Mouse (Mus musculus) left cerebral cortex, adult 18-20 months (tissue): ENCODE data around the gene Acer3. TPM values are rescaled to one million over a fixed set of nuclear protein-coding genes. Genes with fewer than 3 reads are reported as not detected.
"Not testable (repeated sequence)": the region's sequence is repeated elsewhere in the genome, so short reads cannot be mapped to it uniquely, and the experiment has no call there.

ENCODE experiments used
- DNase-seq, 2 experiments: peaks; one replicate each; pipeline ENCODE4 v3.0.0; 2021 to 2022; ENCODE audit warnings: low spot score in 2 of 2, mixed read lengths in 1 of 2
- total RNA-seq, 2 experiments: library from RNA; stranded (reverse); gene quantifications; 2 replicates each; pipeline ENCODE4 v1.2.3; 2021

Acer3 gene
- total RNA-seq, 2 experiments from 2014 or later = 20.8 to 25.0 TPM

DNA sequence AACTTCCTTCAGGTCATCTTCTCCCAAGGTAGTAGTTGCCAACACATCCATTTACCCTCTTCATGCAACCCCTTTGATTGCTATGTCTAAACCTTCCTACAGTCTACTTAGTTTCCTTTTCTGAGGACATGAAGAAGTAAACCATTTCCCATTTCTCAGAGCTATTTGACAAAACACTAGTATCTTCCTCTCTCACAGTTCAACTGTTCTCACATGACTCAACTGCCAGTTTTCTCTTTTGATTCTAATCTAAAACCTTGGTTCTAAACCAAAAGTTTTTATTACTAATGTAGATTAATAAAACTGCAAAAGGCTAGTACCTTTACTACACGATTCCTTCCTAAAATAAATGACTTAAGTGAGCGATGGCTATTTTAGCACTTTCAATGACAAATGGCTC, 13.6 kb downstream of the Acer3 start:
- DNase-seq = no peak

DNA sequence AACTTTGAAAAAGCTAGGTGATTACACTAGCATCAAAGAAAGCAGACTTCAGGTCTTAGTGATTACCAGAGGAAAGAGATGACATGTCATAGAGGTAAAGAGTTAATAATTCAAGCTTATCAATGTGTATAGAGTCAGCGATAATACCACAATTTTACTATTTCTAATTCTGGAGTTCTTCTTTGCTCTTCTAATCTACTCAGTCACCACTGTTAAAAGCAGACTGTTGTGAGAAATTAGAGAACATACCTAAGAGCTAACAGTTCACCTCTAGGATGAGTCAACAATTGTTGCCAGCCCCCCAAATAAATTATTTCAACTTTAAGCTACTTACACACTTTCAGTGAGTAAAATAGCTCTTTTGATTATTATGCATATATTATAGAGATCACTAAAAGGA, 28.1 kb downstream of the Acer3 start:
- no peak for DNase-seq

DNA sequence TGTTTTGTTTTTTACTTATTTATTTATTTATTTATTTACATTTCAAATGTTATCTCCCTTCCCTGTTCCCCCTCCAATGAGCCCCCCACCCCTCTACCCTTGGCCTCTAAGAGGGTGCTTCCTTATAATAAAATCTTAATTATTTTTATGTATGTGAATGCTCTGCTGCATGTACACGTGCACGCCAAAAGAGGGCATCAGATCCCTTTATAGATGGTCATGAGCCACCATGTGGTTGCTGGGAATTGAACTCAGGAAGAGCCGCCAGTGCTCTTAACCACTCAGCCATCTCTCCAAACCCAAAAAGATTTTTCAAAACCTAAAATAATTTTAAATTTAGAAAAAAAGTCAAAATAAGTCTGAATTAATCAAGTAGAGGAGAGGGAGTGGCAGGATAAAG, 31.4 kb downstream of the Acer3 start:
- no peak for DNase-seq

DNA sequence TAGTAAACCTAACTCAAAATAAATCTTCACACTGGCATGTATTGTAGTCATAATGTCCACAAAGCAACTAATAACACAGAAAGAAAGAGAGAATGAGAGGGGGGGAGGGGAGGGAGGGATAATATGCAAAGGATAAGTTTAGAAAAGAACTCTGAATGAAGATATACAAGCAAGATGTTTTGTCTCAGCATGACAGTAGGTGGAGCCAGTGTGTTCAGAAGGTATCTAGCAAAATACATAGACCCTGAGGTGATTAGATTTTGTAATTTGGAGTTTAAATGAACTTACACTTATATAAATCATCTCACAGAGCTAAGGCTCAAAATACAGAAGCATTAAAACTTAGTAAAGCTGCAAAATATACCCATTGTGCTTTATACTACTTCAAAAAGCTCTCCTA, 44.7 kb downstream of the Acer3 start:
- DNase-seq = no peak

DNA sequence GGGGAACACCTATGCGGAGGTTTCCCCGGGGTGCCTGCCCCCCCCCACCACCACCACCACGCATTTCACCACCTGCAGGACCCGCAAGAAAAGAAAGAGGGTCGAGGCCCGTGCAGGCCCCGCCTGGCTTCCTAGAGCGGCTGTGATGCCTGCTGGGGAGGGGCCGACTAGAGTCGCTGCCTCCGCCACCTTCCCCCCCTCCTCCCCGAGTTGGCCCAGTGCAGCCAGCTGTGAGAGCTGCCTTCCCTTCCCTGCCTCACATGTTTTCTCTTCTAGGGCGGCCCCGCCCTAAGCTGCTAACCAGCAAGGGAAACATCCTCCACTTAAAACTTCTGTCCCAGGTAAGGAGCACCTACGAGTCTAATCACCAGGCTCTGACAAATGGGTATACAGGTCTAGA, 52.8 kb downstream of the Acer3 start:
- not testable (repeated sequence) for DNase-seq

DNA sequence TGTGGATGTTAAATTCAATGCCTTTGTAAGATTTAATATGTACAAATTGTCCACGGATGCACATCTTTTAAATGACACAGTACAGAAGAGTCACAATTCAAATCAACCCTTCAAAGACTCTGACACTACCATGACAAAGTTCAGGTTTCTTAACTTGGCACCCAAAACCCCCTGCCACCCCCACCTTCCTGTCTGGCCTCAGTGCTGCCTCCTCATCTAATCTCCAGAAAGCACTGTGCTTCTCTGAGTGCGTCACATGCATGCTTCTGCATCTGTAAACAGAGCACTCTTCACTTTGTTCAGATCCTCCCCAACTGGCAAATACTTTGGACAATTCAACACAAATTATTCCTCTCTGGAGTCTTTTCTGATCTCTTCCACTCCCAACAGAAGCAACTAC, 68.5 kb downstream of the Acer3 start:
- DNase-seq = no peak

DNA sequence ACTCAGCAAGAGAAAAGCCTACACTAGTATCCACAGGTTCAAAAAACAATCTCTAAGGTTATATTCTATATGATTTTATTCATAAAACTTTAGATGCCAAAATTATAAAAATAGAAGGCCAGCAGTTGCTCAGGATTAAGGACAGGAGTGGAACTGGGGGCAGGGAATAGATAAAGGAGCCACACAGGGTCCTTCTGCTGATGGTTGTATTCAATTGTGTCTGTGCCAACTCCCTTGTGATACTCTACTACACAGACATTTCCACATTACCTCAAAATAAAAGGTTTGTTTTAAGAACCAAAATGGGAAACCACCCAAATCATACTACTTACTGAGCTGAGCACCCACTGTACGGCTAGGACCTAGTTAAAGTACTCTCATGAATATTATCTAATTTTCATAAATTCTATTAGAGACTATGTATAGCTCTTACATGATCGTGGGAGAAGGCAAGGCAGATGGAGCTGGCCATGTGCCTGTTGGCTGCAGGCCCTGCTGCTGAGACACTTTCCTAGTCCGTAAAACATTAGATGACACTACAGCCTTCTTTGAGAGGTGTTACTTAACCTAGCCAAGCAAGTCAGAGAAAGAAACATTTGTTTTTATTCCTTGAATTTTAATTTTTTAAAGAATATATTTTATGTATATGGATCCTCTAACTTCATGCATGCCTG, 84.2 kb downstream of the Acer3 start:
- DNase-seq = peak; percentile 15 to 38

DNA sequence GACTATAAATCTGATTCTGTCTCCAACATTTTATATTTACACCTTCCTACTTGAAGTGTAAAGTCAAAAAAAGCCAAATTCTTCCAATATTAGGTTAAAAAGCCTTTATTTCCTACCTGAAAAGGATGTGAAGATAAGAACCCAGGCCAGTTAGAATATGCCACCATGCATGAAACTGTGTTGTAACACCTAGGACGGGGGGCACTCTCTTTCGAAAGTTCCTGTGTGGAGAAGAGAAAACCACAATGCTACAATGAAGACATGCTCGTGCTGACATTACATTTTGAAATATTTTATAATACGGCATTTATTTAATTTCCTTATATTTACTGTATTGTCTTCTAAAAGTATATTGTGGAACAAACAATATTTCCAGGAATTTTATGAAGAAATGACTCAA, 97.2 kb downstream of the Acer3 start:
- no peak for DNase-seq

DNA sequence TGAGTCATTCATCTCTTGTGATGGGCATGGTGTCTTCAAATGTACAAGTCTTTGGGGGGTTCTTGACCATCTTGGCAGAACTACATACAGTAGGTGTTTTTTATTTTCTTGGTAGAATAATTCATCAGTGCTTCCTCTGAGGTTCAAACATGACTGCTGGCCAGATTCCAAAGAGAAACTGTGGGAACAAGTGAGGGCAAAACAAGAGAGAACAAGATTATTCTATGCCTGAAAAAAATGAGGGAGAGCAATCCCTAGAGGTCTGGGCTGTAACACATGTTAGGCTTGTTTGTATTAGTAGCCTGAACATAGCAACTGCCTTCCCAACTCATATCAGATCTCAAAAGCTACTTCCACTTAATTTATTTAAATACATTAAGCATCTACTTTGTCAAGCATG, 104.3 kb downstream of the Acer3 start:
- no peak for DNase-seq

DNA sequence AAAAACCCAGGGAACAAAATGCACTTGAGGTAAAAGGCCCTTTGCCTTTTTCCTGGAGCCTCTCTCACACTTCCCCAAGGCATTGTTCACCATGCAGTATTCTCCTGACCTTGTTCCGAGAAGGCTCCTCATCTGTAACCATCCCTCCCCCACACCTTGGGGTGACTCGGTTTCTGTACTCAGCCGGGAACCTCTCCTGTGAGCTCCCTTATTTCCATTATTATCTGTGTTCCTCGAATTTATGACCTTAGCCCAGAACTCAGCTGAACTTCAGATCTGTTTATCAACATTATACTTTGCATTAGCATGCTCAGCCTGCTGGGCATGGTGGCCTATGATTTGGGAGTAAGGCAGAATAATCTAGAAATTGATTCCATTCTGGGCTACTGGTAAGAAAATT, 118.1 kb downstream of the Acer3 start:
- DNase-seq = no peak

DNA sequence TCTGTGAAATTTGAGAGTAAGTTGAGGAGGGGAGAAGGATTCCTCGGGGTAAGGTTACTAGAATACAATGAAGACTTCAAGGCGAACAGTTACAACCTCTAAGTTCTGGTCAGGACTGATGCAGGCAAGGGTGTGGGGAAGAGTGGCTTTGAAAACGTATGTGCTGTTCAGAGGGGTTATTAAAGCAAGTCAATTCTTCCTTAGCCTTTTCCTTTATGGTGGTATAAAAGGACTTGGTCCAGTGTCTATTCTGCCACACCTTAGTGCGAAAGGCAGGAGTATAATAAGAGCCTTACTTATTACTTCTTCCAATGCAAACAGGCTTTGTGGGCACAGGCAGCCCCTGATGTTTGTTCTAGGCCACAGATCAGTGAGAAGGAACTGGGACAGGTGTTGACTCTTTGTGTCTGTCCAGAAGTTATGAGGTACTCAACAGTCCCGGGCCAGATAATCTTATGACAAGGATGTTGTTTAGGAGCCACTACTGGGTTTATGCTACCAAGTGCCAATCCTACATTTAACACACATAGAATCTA, 119.4 kb downstream of the Acer3 start:
- no peak for DNase-seq

DNA sequence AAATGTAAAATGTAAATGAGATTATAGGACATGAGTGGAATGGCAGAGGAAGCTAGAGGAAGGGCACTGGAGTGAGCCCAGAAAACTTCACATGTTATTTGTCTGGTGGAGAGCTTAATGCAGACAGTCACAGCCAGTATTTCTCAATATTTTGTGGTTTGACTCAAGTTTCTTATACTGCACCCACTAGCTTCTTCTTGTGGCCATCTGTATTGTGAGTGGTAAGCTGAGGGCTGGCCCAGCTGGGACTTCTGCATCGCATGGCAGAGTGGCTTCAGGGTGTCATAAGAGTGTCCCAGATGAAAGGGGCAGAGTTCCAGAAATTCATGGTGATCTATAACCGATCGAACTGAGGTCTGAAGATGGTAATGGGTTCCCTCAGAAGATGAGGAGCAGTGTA, 120.6 kb downstream of the Acer3 start:
- no peak for DNase-seq

DNA sequence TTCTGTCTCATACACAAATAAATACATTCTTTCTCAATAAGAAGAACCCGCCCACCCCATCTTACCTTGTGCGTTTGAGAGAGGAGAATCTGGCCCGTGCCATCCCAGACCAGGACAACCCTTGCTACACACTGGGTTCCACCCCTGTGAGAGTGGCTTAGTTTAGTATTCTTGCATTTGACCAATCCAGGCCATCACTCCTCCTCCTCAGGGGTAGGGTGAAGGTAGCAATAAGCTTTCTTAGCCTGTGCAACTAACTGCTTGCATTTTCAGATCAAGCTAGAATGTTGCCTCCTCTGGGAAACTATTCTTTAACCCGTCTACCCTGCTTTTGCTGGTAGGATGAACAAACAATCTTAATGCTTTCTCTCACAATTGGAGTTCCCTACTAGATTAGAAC, 121.6 kb downstream of the Acer3 start, which contains the start of gene B3gnt6:
Gene B3gnt6, minus strand, starts transcription at position 101 of the 400 bp plus-strand sequence.
- DNase-seq = no peak

DNA sequence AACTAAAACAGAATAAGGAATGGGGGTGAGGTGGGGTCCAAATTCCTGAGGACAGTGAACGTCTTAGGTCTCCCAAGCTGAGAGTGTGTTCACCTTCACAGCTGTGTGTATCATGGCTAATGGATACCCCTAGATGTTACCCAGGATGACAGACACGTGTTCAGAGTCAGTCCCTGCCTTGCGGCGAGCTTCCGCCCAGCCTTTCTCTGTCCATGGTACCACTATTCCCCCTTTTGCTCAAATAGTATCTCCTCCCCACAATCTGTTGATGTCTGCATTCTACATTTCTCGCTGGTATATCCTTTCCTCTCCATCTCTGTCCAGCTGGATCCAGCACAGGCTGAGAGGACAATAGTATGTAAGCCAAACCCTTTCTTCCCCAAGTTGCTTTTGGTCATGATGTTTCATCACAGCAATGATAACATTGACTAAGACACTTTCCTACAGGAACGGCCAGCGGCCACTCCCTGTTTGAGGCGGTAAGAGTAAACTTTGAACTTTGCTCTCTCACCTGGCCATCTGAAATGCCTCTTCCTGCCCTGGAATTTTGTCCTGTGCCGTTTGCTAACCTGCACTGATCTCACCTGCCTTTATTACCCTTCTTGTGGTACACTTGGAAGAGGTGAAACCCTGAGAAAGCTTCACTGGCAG, 125.7 kb downstream of the Acer3 start:
- no peak for DNase-seq

DNA sequence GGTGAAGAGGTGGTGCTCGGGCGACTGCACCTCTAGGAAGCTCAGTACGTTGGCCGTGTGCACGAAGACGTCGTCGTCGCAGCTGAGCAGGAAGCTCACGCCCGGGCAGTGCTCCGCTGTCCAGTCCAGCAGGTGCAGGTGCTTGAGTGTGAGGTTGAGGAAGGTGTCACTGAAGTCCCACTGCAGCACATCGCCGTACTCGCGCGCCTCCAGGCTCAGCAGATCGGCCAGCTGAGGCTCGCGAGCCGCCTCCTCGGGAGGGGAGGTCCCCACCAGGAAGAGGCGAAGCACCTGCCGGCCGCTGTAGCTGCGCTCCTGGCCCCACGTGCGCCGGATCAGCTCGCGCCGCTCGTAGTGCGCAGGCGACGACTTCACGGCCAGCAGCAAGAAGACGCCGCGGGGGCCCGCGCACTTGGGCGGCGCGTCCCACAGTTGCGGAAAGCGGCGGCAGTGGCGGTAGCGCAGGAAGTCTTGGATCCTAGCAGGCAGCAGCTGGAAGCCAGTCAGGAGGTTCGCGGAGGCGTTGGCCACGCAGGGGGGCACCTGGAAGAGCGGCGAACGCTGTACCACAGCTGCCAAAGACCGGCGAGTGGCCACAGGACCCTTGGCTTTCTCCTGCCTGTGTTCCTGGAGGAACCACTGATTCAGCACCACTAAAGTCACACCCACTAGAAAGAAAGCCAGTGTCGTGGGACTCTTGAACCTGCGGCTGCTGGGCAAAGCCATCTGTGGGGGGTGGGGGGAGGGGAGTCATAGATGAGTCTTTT, 126.8 kb downstream of the Acer3 start:
- DNase-seq = peak; percentile 42 to 45

DNA sequence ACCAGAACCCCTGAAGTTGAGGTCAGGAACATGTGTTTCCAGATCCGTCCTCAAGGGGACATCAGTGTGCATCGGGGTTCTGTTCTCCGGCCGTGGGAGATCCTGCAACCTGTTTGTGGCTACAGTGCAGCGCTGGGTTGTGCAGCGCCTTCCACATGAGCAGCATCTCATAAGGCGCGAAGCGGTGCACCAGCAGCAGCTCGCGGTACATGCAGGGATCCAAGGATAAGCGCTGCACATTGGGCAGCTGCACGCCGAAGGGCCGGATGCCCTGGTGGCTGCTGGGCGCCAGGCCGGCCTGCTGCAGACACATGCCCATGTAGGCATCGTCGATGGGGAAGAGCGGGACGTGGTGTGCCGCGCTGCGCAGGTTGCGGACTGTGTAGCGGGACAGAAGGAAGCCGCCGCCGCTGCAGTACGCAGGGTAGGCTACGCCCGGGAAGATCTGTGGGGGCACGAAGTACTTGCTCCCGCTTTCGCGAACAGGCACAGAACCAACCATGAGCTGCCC, 127.4 kb downstream of the Acer3 start:
- peak in 1 of 2 experiments; percentile 25 for DNase-seq

DNA sequence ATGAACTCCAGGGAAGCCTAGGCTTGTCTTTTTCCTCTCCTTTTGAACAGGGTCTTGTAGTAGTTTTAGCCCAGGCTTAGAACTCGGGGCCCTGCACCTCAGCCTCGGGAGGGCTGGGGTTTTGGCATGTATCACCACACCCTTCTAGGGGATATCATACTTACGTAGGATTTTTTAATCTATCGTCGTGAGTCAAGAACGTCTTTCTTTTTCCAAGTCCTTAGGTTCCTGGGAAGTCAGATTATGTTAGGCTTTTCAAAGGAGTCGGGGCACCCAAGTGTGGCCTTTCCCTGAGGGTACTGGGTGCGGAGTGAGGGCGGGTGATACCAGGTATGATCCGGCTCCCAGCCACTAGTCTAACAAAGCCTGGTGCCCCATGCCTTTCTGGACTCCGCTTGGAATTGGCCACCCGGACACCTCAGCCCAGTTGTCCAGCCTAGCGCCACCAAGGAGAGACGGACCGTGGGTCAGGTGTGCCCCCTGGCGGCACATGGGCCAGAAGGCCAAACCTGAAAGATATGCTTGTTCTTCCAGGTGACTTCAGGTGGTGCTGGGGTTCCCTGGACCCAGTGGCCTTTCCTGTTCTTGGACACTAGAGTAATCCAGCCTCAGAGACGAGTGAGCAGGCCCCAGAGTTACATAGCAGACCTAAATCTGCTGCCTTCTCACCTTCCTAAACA, 129.3 kb downstream of the Acer3 start:
- DNase-seq = no peak

DNA sequence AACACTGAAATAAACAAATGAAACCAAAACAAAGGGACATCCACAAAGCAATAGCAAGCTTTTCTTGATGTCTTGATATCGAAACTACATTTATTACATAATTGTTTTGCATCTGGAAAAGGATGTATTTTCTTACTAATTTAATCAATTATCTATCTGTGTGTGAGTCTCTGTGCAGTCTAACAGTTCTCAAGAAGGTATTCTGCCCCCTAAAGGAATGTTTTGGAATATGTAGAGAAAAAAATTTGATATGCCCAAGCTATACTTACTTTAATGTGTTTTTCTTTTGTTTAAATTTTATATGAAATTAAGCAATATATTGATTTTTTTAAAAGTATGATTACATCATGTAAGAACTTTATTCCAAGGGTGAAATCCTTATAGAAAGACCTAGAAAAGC, 130.4 kb downstream of the Acer3 start:
- DNase-seq = no peak

DNA sequence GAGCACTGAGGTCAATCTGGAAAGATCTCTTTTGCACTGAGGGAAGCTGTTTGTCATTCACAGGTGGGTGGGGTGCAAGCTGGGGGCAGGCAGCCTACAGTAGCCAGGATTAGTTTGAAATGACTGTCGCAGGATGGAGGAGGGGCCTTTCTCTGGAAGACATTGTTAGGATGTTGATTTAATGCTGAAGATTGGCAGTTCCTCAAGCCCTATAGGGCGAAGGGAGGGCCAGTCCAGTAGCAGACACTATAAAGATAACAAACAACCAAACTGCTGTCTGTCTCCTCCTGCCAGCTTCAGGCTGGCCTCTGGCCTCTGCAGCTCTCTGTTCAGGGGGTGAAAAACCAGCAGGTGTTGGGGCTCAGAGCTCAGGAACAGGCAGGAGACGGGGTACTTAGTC, 131.3 kb downstream of the Acer3 start:
- DNase-seq = no peak

DNA sequence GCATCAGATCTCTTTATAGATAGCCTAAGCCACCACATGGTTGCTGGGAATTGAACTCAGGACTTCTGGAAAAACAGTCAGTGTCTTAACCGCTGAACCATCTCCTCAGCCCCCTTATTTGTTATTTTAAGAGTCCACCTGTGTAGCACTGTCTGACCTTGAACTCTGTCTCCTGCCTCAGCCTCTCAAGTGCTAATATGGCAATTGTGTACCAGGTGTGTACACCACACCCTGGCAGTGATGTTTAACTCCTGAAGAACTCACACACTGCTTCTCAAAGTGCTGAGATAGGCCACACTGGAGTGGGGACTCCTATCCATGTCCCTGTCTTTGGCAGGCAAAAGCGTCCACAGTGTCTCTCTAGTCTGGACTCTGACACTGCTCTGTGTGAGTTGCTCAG, 132.3 kb downstream of the Acer3 start:
- DNase-seq = no peak

DNA sequence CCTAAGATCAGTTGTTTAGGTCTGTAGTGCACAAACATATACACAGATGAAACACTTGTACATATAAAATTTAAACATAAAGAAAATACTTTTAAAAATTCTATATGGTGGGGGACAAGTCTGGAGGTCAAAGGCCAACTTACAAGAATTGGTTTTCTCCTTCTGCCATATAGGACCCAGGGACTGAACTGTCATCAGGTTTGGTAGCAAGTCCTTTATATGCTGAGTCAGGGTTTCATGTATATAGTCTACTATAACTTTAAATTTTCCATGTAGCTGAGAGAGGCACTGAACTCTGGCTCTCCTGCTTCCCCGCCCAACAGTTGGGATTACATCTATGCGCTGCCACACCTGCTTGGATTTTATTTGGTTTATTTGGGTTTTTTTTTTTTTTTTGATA, 132.8 kb downstream of the Acer3 start:
- no peak for DNase-seq
